Mouse (Mus musculus) olfactory bulb, adult 2 months (tissue): ENCODE measurements around the gene Gm17783.

Experiments
- CTCF ChIP-seq: fragments of 200-500 bp; IDR thresholded peaks from 2 replicates; pipeline ENCODE4 v1.5.1; 2012; ENCODE audit warnings: low read depth, mild to moderate bottlenecking, low read length, moderate library complexity; ENCODE audit not compliant: insufficient read depth
- POLR2A ChIP-seq: fragments of 200-500 bp; IDR thresholded peaks from 2 replicates; pipeline ENCODE4 v1.6.1; 2012; ENCODE audit warnings: mild to moderate bottlenecking, low read depth, low read length, moderate library complexity; ENCODE audit not compliant: insufficient read depth

- TF ChIP-seq POLR2A (no peak), CTCF (no peak)
Measured at GRCm38 (mm10) chr16:45542108-45542507, 10.3 kb upstream of the Gm17783 start.
